Mouse (Mus musculus): ENCODE measurements around the gene Lyzl4.

DNA sequence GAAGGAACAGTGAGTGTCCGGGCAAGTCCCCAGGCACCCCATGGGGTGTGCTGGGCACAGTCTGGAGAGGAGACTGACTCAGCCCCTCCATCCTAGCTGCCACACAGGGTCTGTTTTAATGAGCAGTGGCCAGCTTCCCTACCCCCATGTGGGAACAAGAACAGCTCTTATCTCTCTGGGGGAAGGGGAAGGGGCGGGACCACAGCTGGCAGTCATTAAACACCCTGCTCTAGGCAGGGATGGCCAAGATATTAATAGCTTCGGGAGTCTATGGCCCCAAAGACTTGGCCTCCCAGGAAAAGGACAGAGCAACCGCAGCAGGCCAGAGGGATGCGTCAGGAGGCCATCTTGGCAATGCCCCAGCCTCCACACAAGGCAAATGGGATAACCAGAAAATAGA is 30.4 kb upstream of the Lyzl4 start:
- TF ChIP-seq CTCF (IDR thresholded peaks at IDR 0.05; ENCODE audit: low read depth, low read length) (no peak), POLR2AphosphoS5 (IDR thresholded peaks at IDR 0.05; ENCODE audit: insufficient replicate concordance, low read depth, low read length) (no peak)

Measured in G1E (cell line).